Mouse (Mus musculus): Measurements from ENCODE around the gene Usp43. TPM values are rescaled to one million over a fixed set of nuclear protein-coding genes. Genes with fewer than 3 reads are reported as not detected.

Gene Usp43
- polyA plus RNA-seq, 1 experiment = not detected

DNA sequence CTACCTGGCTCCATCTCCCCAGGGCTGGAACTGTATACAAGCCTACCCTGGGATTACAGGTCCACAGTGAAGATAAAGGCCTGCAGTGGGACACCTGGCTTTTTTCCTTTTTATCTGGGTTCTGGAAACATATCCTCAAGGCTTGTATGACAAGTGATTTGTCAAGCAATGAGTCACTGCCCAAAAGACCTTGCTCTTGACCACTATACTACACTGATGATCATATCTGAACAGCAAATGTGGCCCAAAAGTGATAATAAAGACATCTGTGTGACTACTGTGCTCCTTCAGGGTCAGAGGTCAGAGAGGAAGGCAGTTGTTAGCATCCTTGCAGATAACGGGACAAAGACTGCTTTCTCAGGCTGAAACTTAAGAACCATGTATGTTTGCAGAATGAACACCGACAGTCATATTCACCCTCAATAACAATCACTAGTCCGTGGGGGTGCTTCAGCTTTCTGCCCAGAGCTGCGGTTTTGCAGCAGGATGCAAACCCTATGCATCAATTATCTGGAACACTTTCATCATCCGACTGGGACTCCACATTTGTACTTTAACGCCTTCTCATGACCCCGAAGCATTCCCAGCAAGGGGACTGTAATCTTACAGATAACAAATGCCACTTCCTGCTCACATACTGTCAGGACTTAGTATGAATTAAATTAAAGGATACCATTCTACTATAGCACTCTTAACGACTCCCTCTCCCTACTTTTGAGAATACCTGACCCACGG is 1.6 kb downstream of the Usp43 start:
- Histone ChIP-seq H3K27ac (ENCODE audit: control insufficient read depth, insufficient read depth, low read depth, low read length, poor library complexity) (no peak overlapping the region), H3K4me3 (replicated peaks; ENCODE audit: control insufficient read depth, low read depth, low read length) (no peak overlapping the region), H3K4me1 (ENCODE audit: control insufficient read depth, insufficient read depth, low read length) (no peaks in the 10 kb centered on the region; the same call in 1 of the 2 replicates)
- WGBS = 24% methylated on average over 9 of the region's 9 CpGs
- TF ChIP-seq CTCF (IDR thresholded peaks at IDR 0.05; ENCODE audit: control insufficient read depth, insufficient read depth, low read length) (no peak), POLR2A (IDR thresholded peaks at IDR 0.05; ENCODE audit: borderline replicate concordance, control insufficient read depth, low read depth, low read length) (no peak)

DNA sequence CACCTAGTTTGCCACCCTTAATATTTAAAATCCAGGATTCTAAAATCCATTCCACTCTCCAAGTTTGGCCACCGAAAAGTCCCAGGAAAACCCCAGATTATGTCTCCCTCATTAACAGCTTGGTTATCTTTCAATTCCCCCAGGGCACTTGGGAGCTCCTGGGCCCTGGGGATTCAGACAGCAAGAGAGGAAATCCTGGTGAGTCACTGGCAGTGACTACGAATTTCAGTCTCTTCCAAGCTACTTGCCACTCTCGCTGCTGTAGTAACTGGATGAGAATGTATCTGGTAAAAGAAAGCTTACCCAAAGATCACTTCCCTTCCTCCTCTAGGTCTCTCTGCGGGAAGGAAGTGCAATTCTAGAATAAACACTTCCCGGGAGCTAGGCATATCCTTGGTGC is 2.4 kb downstream of the Usp43 start:
- Histone ChIP-seq H3K27ac (ENCODE audit: control insufficient read depth, insufficient read depth, low read depth, low read length, poor library complexity) (no peak overlapping the region), H3K4me1 (ENCODE audit: control insufficient read depth, insufficient read depth, low read length) (no peaks in the 10 kb centered on the region; the same call in 1 of the 2 replicates), H3K4me3 (replicated peaks; ENCODE audit: control insufficient read depth, low read depth, low read length) (no peak overlapping the region)
- WGBS = 28% methylated on average over 5 of the region's 5 CpGs
- TF ChIP-seq POLR2A (IDR thresholded peaks at IDR 0.05; ENCODE audit: borderline replicate concordance, control insufficient read depth, low read depth, low read length) = no peak
- no peak for TF ChIP-seq CTCF (IDR thresholded peaks at IDR 0.05; ENCODE audit: control insufficient read depth, insufficient read depth, low read length)

DNA sequence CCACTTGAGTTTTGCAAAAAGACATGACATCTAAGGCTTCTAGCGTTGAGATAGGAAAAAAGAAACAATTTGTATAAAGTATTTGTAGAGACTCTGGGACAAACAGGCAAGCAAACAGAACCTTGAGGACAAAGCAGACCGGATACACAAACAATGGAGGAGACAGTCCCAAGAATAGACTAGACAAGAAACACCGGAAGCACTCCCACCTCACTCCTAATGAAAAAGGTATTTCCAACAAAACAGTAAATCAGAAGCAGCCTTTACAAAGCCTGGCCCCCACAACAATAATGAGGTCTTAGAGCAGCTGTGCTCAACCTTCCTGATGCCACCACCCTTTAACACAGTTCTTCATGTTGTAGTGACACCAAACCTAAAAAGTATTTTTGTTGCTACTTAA is 4.8 kb downstream of the Usp43 start:
- H3K4me3 ChIP-seq (replicated peaks; ENCODE audit: control insufficient read depth, low read depth, low read length) = no peak overlapping the region
- WGBS = 63% methylated on average over 3 of the region's 3 CpGs
- H3K27ac ChIP-seq (ENCODE audit: control insufficient read depth, insufficient read depth, low read depth, low read length, poor library complexity) = no peak overlapping the region
- H3K4me1 ChIP-seq (ENCODE audit: control insufficient read depth, insufficient read depth, low read length) = no peaks in the 10 kb centered on the region; the same call in 1 of the 2 replicates
- TF ChIP-seq POLR2A (IDR thresholded peaks at IDR 0.05; ENCODE audit: borderline replicate concordance, control insufficient read depth, low read depth, low read length) = no peak
- TF ChIP-seq CTCF (IDR thresholded peaks at IDR 0.05; ENCODE audit: control insufficient read depth, insufficient read depth, low read length) = no peak

DNA sequence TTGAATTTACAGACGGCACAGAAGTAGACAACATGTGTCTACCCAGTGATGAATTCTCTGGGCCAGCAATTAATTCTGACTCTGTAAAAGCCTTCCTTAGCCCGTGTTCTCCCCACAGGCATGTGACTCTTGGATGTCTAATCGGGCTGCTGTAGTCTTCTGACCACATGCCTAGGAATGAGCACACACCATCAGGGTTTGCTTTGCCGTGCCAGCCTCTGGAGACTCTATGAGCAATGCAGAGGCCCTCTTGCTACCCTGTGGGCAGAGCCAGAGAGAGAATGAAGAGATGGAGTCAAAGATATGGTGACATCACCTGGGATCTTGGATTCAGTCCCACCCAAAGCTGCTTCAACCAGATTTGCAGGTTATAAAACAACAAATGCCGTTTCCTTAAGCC is 10.9 kb downstream of the Usp43 start:
- Histone ChIP-seq H3K4me1 (ENCODE audit: control insufficient read depth, insufficient read depth, low read length) (no peaks in the 10 kb centered on the region), H3K4me3 (replicated peaks; ENCODE audit: control insufficient read depth, low read depth, low read length) (no peak overlapping the region), H3K27ac (ENCODE audit: control insufficient read depth, insufficient read depth, low read depth, low read length, poor library complexity) (no peak overlapping the region)
- WGBS = 73% methylated on average over 5 of the region's 5 CpGs
- no peak for TF ChIP-seq POLR2A (IDR thresholded peaks at IDR 0.05; ENCODE audit: borderline replicate concordance, control insufficient read depth, low read depth, low read length)

DNA sequence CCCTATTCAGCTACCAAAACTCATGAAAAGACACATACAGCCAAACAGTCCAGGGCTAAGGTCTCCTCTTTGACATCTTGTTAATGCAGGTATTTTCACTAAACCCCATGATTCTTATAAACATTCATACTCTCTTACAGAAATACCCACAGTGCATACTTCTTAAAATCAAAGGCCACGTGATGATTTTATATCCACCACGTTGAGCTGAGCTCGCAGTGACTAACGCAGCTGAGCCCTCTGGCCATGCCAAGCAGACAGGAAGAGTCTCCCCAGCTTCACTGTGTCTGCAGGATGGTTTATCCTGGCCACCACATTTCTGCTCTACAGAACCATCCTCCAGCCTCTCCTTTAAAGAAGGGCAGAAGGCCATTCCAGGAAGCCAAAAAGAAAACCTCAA is 18.2 kb downstream of the Usp43 start:
- no peak for TF ChIP-seq POLR2A (IDR thresholded peaks at IDR 0.05; ENCODE audit: borderline replicate concordance, control insufficient read depth, low read depth, low read length)
- TF ChIP-seq CTCF (IDR thresholded peaks at IDR 0.05; ENCODE audit: control insufficient read depth, insufficient read depth, low read length) = no peak
- Histone ChIP-seq H3K27ac (ENCODE audit: control insufficient read depth, insufficient read depth, low read depth, low read length, poor library complexity) (no peak overlapping the region), H3K4me3 (replicated peaks; ENCODE audit: control insufficient read depth, low read depth, low read length) (no peak overlapping the region), H3K4me1 (ENCODE audit: control insufficient read depth, insufficient read depth, low read length) (no peaks in the 10 kb centered on the region; the same call in 1 of the 2 replicates)
- WGBS = 84% methylated on average over 4 of the region's 4 CpGs

DNA sequence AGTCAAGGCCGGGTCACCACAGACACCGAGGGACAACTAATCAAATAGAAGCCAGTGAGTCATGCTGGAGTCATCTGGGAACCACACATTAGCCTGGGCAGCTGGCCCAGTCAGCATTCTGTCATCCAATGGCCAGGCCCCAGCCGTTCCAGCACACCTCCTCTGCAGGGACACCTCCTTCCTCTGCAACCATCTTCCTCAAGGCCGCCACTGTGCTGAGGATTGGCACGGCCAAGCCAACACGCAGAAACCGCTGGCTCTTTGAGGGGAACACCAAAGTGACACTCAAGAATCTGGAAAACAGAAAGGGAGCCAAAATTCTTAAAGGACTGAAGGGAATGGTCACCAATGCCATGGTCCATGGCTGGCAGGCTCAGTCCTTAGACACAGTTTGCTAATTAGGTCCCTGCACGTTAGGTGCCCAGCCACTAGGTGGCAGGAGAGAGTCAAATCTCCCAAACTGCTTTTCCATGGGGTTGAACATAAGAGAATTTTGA is 24.8 kb downstream of the Usp43 start:
- TF ChIP-seq CTCF (IDR thresholded peaks at IDR 0.05; ENCODE audit: control insufficient read depth, insufficient read depth, low read length) (peak; percentile 80), POLR2A (IDR thresholded peaks at IDR 0.05; ENCODE audit: borderline replicate concordance, control insufficient read depth, low read depth, low read length) (no peak)
- no peaks in the 10 kb centered on the region; the same call in 1 of the 2 replicates for H3K4me1 ChIP-seq (ENCODE audit: control insufficient read depth, insufficient read depth, low read length)
- 62% methylated on average over 8 of the region's 8 CpGs for WGBS
- no peak overlapping the region for H3K4me3 ChIP-seq (replicated peaks; ENCODE audit: control insufficient read depth, low read depth, low read length)
- H3K27ac ChIP-seq (ENCODE audit: control insufficient read depth, insufficient read depth, low read depth, low read length, poor library complexity) = no peak overlapping the region

DNA sequence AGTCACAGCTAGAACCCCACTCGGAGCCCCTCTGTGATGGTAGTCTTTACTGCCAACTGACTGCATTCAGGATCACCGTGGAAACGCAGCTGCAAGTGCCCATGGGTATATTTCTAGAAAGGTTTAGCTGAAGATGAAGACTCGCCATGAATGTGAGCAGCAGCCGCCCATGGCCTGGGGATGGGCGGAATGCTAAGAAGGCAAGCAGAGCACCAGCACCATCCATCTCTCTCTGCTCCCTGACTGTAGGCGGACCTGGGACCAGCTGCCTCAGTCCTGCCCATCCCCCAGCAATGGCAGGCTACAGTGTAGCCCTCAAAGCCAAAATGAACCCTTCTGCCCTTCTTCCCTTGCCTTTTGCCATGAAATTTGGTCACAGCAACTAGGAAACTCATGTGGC is 26.3 kb downstream of the Usp43 start:
- no peaks in the 10 kb centered on the region; the same call in 1 of the 2 replicates for H3K4me1 ChIP-seq (ENCODE audit: control insufficient read depth, insufficient read depth, low read length)
- H3K27ac ChIP-seq (ENCODE audit: control insufficient read depth, insufficient read depth, low read depth, low read length, poor library complexity) = no peak overlapping the region
- no peak for TF ChIP-seq CTCF (IDR thresholded peaks at IDR 0.05; ENCODE audit: control insufficient read depth, insufficient read depth, low read length)
- TF ChIP-seq POLR2A (IDR thresholded peaks at IDR 0.05; ENCODE audit: borderline replicate concordance, control insufficient read depth, low read depth, low read length) = no peak
- 82% methylated on average over 7 of the region's 7 CpGs for WGBS
- no peak overlapping the region for H3K4me3 ChIP-seq (replicated peaks; ENCODE audit: control insufficient read depth, low read depth, low read length)

DNA sequence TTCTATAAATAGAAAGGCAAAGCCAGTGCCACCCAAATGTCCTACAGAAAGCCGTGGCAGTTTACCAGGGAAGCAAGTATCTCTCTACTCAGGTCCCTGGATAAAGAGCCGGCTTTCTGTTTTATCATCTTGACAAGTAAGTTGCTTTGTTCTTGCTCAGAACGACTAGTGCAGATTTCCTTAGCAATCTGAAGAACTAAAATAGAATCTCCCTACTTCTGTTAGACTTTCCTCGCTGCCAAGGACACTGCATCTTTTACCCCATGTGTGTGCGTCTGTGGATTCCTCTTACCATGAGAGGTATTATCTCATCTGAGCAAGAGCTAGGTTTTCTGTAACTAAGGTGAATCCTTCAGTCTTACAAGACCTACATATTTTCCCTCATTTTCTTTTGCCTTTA is 33.4 kb downstream of the Usp43 start:
- 74% methylated on average over 5 of the region's 5 CpGs for WGBS
- Histone ChIP-seq H3K27ac (ENCODE audit: control insufficient read depth, insufficient read depth, low read depth, low read length, poor library complexity) (no peak overlapping the region), H3K4me1 (ENCODE audit: control insufficient read depth, insufficient read depth, low read length) (no peaks in the 10 kb centered on the region), H3K4me3 (replicated peaks; ENCODE audit: control insufficient read depth, low read depth, low read length) (no peak overlapping the region)
- no peak for TF ChIP-seq POLR2A (IDR thresholded peaks at IDR 0.05; ENCODE audit: borderline replicate concordance, control insufficient read depth, low read depth, low read length)
- no peak for TF ChIP-seq CTCF (IDR thresholded peaks at IDR 0.05; ENCODE audit: control insufficient read depth, insufficient read depth, low read length)

Data from bone marrow, adult 2 months (tissue).